Mouse (Mus musculus) heart, adult 11 months (tissue): ENCODE measurements around the gene Pla2g12a.

Experiments
- DNase-seq: peaks from one replicate; pipeline ENCODE4 v3.0.0; 2022

Pla2g12a gene

GRCm38 (mm10) chr3:129878405-129879021, at the start of gene Pla2g12a:
Gene Pla2g12a, plus strand, starts transcription at chr3:129878606.
- DNase-seq: peak; percentile 100

DNA sequence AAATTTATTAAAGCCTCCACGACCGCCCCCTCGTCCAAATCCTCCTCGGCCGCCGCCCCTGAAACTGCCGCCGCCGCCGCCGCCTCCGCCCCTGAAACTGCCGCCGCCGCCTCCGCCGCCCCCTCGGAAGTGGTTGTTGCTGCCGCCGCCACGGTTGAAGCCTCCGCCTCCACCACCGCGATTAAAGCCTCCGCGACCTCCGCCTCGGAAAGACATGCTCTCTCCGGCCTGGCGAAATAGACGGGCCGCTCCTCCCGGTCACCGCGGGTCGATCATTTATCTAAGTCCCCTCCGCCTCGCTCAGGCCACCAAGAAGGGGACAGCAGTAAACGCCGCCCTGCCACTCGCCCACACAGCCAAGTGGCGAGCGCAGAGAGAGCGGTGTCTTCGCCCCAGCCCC, 47.8 kb upstream of the Pla2g12a start:
- no peak for DNase-seq

DNA sequence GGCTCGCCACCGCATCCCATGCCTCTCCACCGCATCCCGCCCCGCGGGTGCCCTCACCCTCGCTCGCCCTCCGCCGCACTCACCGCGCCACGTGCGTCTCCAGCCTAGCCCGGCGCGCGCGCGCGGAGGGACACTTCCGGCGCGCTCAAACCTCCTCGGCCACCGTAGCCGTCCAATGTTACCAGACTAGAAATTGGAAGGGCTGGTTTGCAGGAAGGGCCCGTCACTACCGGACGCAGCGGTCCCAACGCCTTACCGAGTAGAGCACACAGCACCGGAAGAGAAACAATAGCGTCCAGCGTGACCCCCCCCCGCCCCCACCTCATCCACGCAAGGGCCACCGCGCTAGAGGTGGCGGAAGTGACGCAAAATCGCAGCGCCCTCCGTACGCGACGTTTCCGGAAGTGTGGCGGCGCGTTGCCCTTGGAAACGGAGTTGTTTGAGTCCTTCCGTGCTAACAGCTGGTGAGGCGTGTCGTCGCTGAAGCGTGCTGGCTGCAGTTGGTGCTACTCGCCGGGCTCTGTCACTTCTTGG, 47.3 kb upstream of the Pla2g12a start, which contains the start of gene Gar1:
Gene Gar1, minus strand, starts transcription at position 362 of the 534 bp plus-strand sequence.
- peak; percentile 99 for DNase-seq

- DNase-seq: peak; percentile 85
Measured at GRCm38 (mm10) chr3:129835388-129835934, 42.9 kb upstream of the Pla2g12a start, which contains the start of gene Cfi. Gene Cfi, plus strand, starts transcription at chr3:129835884.

DNA sequence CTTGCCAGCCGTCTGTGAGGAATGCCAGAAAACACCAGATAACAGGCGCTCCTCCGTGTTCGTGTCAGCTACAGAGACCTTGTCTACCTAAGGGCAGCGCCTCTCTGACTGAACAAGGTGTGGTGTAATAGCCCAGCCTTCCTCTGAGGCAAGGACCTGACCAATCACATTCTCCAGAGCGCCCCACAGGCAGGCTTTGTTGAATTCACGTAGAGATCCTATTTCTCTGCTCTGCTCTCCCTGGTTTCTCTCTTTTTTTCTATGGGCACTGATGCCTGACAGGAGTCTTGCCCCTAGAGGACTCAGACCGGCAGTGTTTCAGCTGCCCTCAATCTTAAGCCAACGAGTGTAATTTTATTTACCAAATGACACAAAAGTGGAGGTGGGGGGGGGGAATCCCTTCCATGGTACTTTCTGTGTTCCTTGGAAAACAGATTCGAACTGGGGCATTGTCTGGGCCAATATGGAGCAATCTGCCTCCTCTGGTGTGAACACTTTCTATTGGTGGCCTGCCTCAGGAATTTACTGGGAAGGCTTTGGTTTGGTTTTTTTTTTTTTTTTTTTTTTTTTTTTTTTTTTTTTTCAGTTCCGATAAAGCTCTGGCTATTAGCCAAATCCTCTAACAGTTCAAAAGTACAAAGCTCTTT, 42.2 kb upstream of the Pla2g12a start:
- DNase-seq: peak; percentile 90

GRCm38 (mm10) chr3:129836965-129837364, 41.4 kb upstream of the Pla2g12a start:
- DNase-seq: no peak

DNA sequence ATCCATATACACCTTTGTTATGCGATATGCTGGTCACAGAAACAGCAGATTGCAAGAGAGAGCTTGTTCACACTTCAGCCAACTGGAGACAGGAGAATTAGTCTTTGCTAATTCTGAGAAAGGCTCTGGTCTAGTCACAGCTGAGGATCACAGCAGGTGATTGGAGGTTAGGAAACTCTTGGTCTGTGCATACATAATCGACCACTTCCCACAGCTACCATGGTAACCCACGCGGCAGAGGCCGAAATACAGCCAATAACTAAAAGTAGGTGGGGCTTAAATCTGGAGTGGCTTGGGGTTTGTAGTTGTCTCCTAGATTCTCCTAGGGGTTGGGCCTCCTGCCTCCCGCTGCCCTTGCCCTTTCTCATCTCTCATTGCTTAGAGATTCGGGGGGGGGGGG, 40.4 kb upstream of the Pla2g12a start:
- peak; percentile 50 for DNase-seq

- DNase-seq: no peak
Measured at GRCm38 (mm10) chr3:129845868-129846267, 32.5 kb upstream of the Pla2g12a start.

DNA sequence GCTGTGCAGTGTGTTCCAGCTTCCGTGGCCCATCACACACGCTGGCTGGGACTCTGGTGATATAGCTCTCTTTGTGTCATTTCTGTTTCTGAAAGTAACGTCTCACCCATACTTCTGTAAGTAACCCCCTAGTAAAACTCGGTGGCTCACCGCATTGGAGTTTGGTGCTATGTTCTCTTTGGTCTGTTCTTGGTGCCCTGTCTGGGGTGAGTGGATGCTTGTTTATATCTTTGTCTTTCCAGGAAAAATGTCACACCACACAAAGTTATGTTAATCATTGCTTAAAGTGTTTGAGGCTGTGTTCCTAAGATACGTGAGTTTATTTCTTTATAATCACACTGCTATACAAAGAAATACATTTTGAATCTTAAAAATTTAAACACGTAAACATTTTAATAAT, 31.6 kb upstream of the Pla2g12a start:
- DNase-seq: peak; percentile 57

DNA sequence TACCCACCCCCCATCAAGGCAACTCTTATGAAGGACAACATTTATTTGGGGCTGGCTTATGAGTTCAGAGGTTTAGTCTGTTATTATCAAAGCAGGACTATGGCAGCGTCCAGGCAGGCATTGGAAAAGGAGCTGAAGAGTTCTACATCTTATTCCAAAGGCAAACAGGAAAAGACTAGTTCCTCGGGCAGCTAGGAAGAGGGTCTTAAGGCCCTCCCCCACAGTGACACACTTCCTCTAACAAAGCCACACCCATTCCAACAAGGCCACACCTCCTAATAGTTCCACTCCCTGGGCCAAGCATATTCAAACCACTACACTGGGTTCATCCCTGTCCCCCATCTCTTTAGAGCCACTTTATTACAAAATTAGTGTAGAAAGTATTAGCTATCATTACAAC, 15.8 kb upstream of the Pla2g12a start:
- DNase-seq: no peak

DNA sequence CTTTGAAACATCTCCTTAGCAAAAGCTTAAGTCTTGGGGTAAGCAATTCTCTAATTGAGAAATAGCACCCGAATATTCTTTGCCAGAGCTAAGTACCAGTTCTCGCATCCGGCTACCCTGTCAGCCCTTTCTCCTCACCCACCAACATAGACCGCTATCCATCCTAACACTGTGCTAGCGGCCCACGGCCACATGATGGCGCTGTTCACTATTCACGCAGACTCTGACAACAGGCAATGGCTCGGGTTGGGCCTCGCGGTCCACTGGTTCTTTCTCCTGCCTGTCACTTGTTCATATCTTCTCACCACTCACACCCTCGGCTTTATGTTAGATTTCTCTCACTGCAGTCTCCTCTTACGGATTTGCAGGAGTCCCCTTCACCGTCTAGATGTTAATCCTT, 14.7 kb upstream of the Pla2g12a start:
- no peak for DNase-seq

- DNase-seq: no peak
Measured at GRCm38 (mm10) chr3:129877327-129877726, 1.1 kb upstream of the Pla2g12a start.

DNA sequence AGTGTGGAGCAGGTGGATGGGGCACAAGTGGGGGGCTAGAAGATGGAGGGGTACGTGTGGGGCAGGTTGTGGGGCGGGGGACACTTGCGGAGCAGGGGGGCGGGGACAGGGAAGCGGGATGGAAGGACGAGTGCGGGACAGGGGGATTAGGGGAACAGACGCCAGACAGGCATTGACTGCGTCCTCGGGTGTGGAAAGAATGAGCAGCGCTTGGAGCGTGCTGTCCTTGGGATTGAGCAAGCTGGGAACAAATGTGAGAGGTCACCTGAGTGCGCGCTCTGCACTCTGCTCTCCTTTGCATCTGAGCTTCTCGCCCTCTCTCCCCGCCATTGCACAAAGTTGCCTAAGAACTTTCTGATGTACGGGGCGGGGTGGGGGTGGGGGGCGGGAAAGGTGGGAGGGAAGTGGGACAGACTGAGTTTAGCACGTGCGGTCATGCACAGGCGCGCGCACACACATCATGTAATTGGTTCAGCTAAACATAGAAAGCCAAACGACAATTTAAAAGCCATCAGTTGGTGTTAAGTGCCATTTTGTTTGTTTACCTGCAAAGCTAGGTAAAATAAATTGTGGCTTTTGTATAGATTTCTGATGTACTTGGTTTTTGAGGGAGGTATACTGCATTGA, 838 bp downstream of the Pla2g12a start:
- DNase-seq: peak; percentile 94

- peak; percentile 10 for DNase-seq
Measured at GRCm38 (mm10) chr3:129879913-129880312, 1.5 kb downstream of the Pla2g12a start.

GRCm38 (mm10) chr3:129880925-129881593, 2.7 kb downstream of the Pla2g12a start:
- DNase-seq: no peak

DNA sequence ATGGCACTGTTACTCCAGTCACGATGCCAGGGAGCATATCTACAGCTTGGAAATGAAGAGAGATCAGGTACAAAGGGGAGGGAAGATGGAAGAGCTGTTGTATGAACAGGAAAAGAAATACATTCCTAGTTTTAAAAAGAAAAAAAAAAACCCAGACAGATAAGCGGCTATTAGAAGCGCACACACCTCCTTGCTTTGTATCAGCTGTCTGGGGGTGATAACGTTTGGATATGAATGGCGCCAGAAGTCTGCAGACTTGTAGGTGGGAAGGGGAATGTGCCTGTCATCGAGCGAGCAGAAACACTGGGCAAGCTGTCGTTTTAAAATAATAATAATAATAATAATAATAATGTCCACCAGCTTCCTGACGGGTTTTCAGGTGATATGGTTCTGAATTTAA, 7.2 kb downstream of the Pla2g12a start:
- DNase-seq: no peak

DNA sequence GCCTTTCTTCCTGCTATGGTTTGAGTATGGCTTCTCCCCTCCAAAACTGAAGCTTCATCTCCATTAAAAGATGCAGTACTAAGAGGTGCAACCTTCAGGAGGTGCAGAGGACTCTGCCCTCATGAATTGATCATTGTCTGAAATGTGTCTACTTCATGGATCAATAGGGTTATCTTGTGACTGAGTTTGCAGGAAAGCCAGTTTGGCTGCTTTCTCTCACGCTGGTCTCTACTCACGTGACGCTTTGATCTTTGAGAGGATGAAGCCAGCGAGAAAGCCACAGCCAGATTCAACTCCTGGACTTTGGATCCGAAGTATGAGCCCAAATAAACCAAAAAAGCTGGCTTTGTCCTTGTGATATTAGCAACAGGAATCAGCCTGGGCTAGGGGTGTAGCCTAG, 8.0 kb downstream of the Pla2g12a start:
- DNase-seq: peak; percentile 84

DNA sequence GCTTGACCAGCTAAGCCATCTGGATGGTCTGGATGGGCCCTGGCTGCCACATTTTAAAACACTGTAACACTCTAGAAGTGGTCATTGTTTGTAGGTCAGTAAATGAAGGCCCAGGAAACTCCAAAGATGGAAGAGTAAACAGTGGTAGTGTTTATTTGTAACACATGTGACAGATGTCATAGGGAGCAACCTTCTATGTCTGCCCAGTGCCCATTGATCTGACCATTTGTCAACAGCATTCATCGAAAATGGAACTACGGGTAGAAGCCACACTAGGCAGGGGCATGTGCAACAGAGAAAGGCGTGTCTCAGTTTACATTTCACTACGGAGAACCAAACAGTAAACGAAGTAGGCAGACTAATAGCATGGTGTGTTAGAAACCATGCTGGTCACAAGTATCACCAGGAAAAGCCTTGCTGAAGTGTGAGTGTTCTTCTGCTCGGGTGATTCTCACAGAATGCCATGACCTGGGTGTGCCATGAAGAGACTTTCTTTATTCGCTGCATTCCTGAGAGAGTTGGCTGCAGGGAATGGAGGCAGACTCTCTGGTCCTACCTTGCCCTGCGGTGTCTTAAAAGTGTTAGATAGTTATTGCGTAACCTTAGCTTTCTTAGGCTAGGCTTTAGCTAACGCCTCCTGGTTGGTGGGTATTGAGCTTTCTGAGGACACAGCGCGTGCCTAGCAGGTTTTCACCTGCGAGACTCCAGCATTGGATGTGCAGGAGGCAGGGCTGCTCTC, 9.5 kb downstream of the Pla2g12a start:
- peak; percentile 44 for DNase-seq

GRCm38 (mm10) chr3:129892003-129892402, 13.6 kb downstream of the Pla2g12a start:
- DNase-seq: no peak

- DNase-seq: no peak
Measured at GRCm38 (mm10) chr3:129893143-129893542, 14.7 kb downstream of the Pla2g12a start.

DNA sequence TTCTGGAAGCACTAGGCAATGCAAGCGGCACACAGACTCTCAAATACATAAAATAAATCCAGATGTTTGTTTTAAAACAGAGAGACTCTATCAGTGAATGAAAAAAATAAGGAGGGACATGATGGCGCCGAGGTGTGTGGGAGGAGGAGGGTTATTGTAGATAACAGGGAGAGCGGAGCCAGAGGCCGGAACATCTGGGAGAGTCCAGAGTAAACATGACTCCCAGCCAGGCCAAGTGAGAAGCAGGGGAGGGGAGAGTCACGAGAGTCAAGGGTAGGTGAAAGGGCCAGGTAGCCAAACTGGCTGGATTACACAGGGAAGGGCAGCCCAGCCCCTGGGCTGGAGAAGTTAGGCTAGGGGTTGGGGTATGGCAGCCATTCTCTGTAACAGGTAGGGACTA, 18.2 kb downstream of the Pla2g12a start:
- peak; percentile 79 for DNase-seq

GRCm38 (mm10) chr3:129898886-129899285, 20.5 kb downstream of the Pla2g12a start:
- peak; percentile 64 for DNase-seq
